Comparison of ENCODE assay signal across 10 mouse cellular contexts in genomic region chrX:109734961-109735537, GRCm38 (mm10).
A peak's percentile ranks its signal among the peaks of the same experiment; 100 is the strongest.
DNase-seq lines count a peak whose midpoint lies in the region; ATAC-seq and TF ChIP-seq lines count a peak whose summit lies in the region.
"Had no signal": no experiment of that assay in that cellular context is flagged by ENCODE, and none has a peak within 500 bp of the region (broad histone marks: within the 10 kb centered on the region; RNA-seq: fewer than 3 reads in every experiment).

No protein-coding gene starts in this region.

- WGBS in hindbrain, embryonic 14.5 days: 46% methylated on average over 4 of the region's 4 CpGs
- 64% methylated on average over 4 of the region's 4 CpGs for WGBS in hindbrain, embryonic 10.5 days
- whole genome bisulfite sequencing in midbrain, postnatal 0 days: 46% methylated on average over 4 of the region's 4 CpGs
- 49% methylated on average over 4 of the region's 4 CpGs for WGBS in midbrain, embryonic 13.5 days

- H3K27ac ChIP-seq in hindbrain, embryonic 14.5 days: no peak overlapping the region
- no peak overlapping the region for H3K27ac ChIP-seq in hindbrain, embryonic 10.5 days
- no peak overlapping the region for H3K27ac ChIP-seq in midbrain, postnatal 0 days (ENCODE audit: low read depth, low read length)
- no peak overlapping the region for H3K27ac ChIP-seq in midbrain, embryonic 13.5 days

- no peak overlapping the region for H3K4me2 ChIP-seq in hindbrain, embryonic 14.5 days (replicated peaks)
- no peak overlapping the region for H3K4me2 ChIP-seq in midbrain, postnatal 0 days (ENCODE audit: low read depth, low read length, poor library complexity, severe bottlenecking)
- no peak overlapping the region for H3K4me2 ChIP-seq in midbrain, embryonic 13.5 days (replicated peaks)

- TF ChIP-seq CTCF in midbrain, postnatal 0 days (IDR thresholded peaks at IDR 0.05): peak; percentile 68

- ATAC-seq in hindbrain, embryonic 14.5 days (ENCODE audit: low FRiP score): no peak
- ATAC-seq in midbrain, postnatal 0 days (ENCODE audit: low FRiP score): no peak
- ATAC-seq in midbrain, embryonic 13.5 days: no peak
- no peak for ATAC-seq in megakaryocyte progenitor cell, adult 5-6 weeks (replicated peaks; ENCODE audit: poor library complexity)

- no peak overlapping the region for H3K4me3 ChIP-seq in hindbrain, embryonic 14.5 days (replicated peaks; ENCODE audit: low read length)
- no peak overlapping the region for H3K4me3 ChIP-seq in hindbrain, embryonic 10.5 days
- no peak overlapping the region for H3K4me3 ChIP-seq in midbrain, postnatal 0 days (ENCODE audit: low read depth, low read length)
- H3K4me3 ChIP-seq in midbrain, embryonic 13.5 days (replicated peaks): no peak overlapping the region

- no peaks in the 10 kb centered on the region for H3K9me3 ChIP-seq in hindbrain, embryonic 14.5 days (ENCODE audit: control insufficient read depth, low read length)
- H3K9me3 ChIP-seq in hindbrain, embryonic 10.5 days: no peaks in the 10 kb centered on the region
- H3K9me3 ChIP-seq in midbrain, postnatal 0 days (ENCODE audit: low read length): no peaks in the 10 kb centered on the region
- no peaks in the 10 kb centered on the region for H3K9me3 ChIP-seq in midbrain, embryonic 13.5 days

- H3K4me1 ChIP-seq in hindbrain, embryonic 14.5 days (replicated peaks; ENCODE audit: control insufficient read depth, insufficient read depth, low read length): no peaks in the 10 kb centered on the region
- no peaks in the 10 kb centered on the region for H3K4me1 ChIP-seq in hindbrain, embryonic 10.5 days (replicated peaks)
- H3K4me1 ChIP-seq in midbrain, postnatal 0 days (ENCODE audit: insufficient read depth, low read length): no peaks in the 10 kb centered on the region
- no peaks in the 10 kb centered on the region for H3K4me1 ChIP-seq in midbrain, embryonic 13.5 days (replicated peaks)

- DNase-seq in hindbrain, embryonic 14.5 days (ENCODE audit: low spot score): peak; percentile 79
- no peak for DNase-seq in hindbrain, embryonic 10.5 days (ENCODE audit: low spot score)
- DNase-seq in midbrain, postnatal 0 days (ENCODE audit: low spot score): peak; percentile 53
- peak; percentile 0 for DNase-seq in embryo, embryonic 11.5 days (ENCODE audit: low read depth, low spot score)
- peak; percentile 4 for DNase-seq in right cerebral cortex, postnatal 4 days
- DNase-seq in urinary bladder, postnatal 10 days (ENCODE audit: low spot score): no peak
- DNase-seq: cerebellum, adult 11-12 months; lung, adult 18-20 months had no signal

- H3K9ac ChIP-seq in hindbrain, embryonic 14.5 days: no peak overlapping the region
- H3K9ac ChIP-seq in midbrain, postnatal 0 days (replicated peaks; ENCODE audit: low read length, poor library complexity, severe bottlenecking): no peak overlapping the region
- H3K9ac ChIP-seq in midbrain, embryonic 13.5 days (replicated peaks): no peak overlapping the region

- H3K36me3 ChIP-seq in hindbrain, embryonic 14.5 days (replicated peaks; ENCODE audit: control insufficient read depth, insufficient read depth): no peaks in the 10 kb centered on the region
- H3K36me3 ChIP-seq in hindbrain, embryonic 10.5 days: no peaks in the 10 kb centered on the region
- no peaks in the 10 kb centered on the region for H3K36me3 ChIP-seq in midbrain, postnatal 0 days (ENCODE audit: insufficient read depth, low read length)
- H3K36me3 ChIP-seq in midbrain, embryonic 13.5 days: no peaks in the 10 kb centered on the region

- H3K27me3 ChIP-seq in hindbrain, embryonic 14.5 days (ENCODE audit: control insufficient read depth, insufficient read depth, low read length): no peaks in the 10 kb centered on the region
- H3K27me3 ChIP-seq in hindbrain, embryonic 10.5 days (ENCODE audit: insufficient read depth, poor library complexity, severe bottlenecking): no peaks in the 10 kb centered on the region
- H3K27me3 ChIP-seq in midbrain, postnatal 0 days (ENCODE audit: insufficient read depth, low read length): no peaks in the 10 kb centered on the region
- H3K27me3 ChIP-seq in midbrain, embryonic 13.5 days: no peaks in the 10 kb centered on the region

Comparison
In these comparisons a context has a peak if more than half of its experiments do, and no peak if none do; other contexts are left out.
1. DNase-seq: peak in hindbrain, embryonic 14.5 days (single experiment), midbrain, postnatal 0 days (single experiment), embryo, embryonic 11.5 days (single experiment) and right cerebral cortex, postnatal 4 days (single experiment); none in hindbrain, embryonic 10.5 days (single experiment) and urinary bladder, postnatal 10 days (single experiment).